Mouse (Mus musculus) neural tube, embryonic 14.5 days (tissue): ENCODE data around the gene Pvalb. TPM values are rescaled to one million over a fixed set of nuclear protein-coding genes. Genes with fewer than 3 reads are reported as not detected.

Experiments
- ATAC-seq: fragments of 200-750 bp; cut with Nextera tagmentation; 2 replicates; pipeline ENCODE4 v1.8.0; 2017; ENCODE audit warnings: low read depth, mild to moderate bottlenecking, moderate TSS enrichment, moderate library complexity
- H3K27ac ChIP-seq: fragments of 300-500 bp; sonication (generic); 2 replicates; pipeline ENCODE4 v1.5.1; 2014; ENCODE audit warnings: low read depth, mild to moderate bottlenecking, control low read depth, low read length, moderate library complexity, mixed read lengths
- H3K27me3 ChIP-seq: fragments of 300-500 bp; sonication (generic); 2 replicates; pipeline ENCODE4 v1.6.1; 2014; ENCODE audit warnings: low read length; ENCODE audit not compliant: control insufficient read depth, insufficient read depth
- H3K36me3 ChIP-seq: fragments of 300-500 bp; sonication (generic); 2 replicates; pipeline ENCODE4 v1.6.1; 2014; ENCODE audit warnings: low read length, mixed read lengths; ENCODE audit not compliant: control insufficient read depth, insufficient read depth
- H3K4me1 ChIP-seq: fragments of 300-500 bp; sonication (generic); 2 replicates; pipeline ENCODE4 v1.6.1; 2014; ENCODE audit warnings: low read length; ENCODE audit not compliant: control insufficient read depth, insufficient read depth
- H3K4me2 ChIP-seq: fragments of 300-500 bp; sonication (generic); 2 replicates; pipeline ENCODE4 v1.6.1; 2014; ENCODE audit warnings: mild to moderate bottlenecking, low read depth, low read length, control low read depth
- H3K4me3 ChIP-seq: fragments of 300-500 bp; sonication (generic); 2 replicates; pipeline ENCODE4 v1.5.1; 2014; ENCODE audit warnings: low read depth, low read length, control low read depth, mixed read lengths
- H3K9ac ChIP-seq: fragments of 300-500 bp; sonication (generic); replicated peaks from 2 replicates; pipeline ENCODE4 v1.6.1; 2014; ENCODE audit warnings: low read depth, mild to moderate bottlenecking, control low read depth, low read length, mixed read lengths
- H3K9me3 ChIP-seq: fragments of 300-500 bp; sonication (generic); 2 replicates; pipeline ENCODE4 v1.6.1; 2016; ENCODE audit warnings: low read length; ENCODE audit not compliant: control insufficient read depth
- WGBS: fragments of 180-500 bp; shearing (Covaris S2); extraction: QIAGEN DNeasy Blood & Tissue Kit; methylation state at CpG from one replicate; pipeline ENCODE4 v1.1.7; 2014; 5-methylcytosine and 5-hydroxymethylcytosine counted together
- polyA plus RNA-seq: library from polyadenylated mRNA; unstranded; fragments of >200 nt; fragmentation: Nextera tagmentation; extraction: Ambion mirVana; gene quantifications from 2 replicates; pipeline ENCODE4 v1.2.1, GENCODE M21; 2014

Gene Pvalb
- polyA plus RNA-seq, 1 experiment from 2014 or later, result 0.56 TPM

GRCm38 (mm10) chr15:78239956-78240617 lies 33.9 kb upstream of the Pvalb start:
- no peak overlapping the region for H3K4me3 ChIP-seq
- H3K9ac ChIP-seq, result no peak overlapping the region
- H3K4me2 ChIP-seq, result no peak overlapping the region
- WGBS, result 60% methylated on average over 14 of the region's 14 CpGs
- no peak for ATAC-seq
- no peaks in the 10 kb centered on the region for H3K27me3 ChIP-seq
- H3K36me3 ChIP-seq, result no peaks in the 10 kb centered on the region
- H3K9me3 ChIP-seq, result no peaks in the 10 kb centered on the region
- no peak overlapping the region for H3K27ac ChIP-seq
- H3K4me1 ChIP-seq, result no peaks in the 10 kb centered on the region

GRCm38 (mm10) chr15:78239453-78239852 lies 33.3 kb upstream of the Pvalb start:
- Histone ChIP-seq H3K36me3 (no peaks in the 10 kb centered on the region), H3K4me3 (no peak overlapping the region), H3K4me1 (no peaks in the 10 kb centered on the region), H3K9ac (no peak overlapping the region), H3K27ac (no peak overlapping the region), H3K9me3 (no peaks in the 10 kb centered on the region), H3K4me2 (no peak overlapping the region), H3K27me3 (no peaks in the 10 kb centered on the region)
- ATAC-seq, result no peak
- 26% methylated on average over 10 of the region's 10 CpGs for WGBS

GRCm38 (mm10) chr15:78234823-78235509 lies 28.8 kb upstream of the Pvalb start:
- no peaks in the 10 kb centered on the region for H3K9me3 ChIP-seq
- no peak for ATAC-seq
- H3K4me2 ChIP-seq, result no peak overlapping the region
- no peak overlapping the region for H3K9ac ChIP-seq
- no peak overlapping the region for H3K27ac ChIP-seq
- no peaks in the 10 kb centered on the region for H3K4me1 ChIP-seq
- no peaks in the 10 kb centered on the region for H3K36me3 ChIP-seq
- H3K27me3 ChIP-seq, result no peaks in the 10 kb centered on the region
- 87% methylated on average over 5 of the region's 5 CpGs for WGBS
- H3K4me3 ChIP-seq, result no peak overlapping the region

GRCm38 (mm10) chr15:78231346-78232331 lies 25.4 kb upstream of the Pvalb start:
- Histone ChIP-seq H3K27ac (peak overlapping the region; percentile 3; the same call in 1 of the 2 replicates), H3K4me2 (peak overlapping the region; percentile 30; the same call in 1 of the 2 replicates), H3K36me3 (no peaks in the 10 kb centered on the region), H3K4me1 (no peaks in the 10 kb centered on the region), H3K27me3 (no peaks in the 10 kb centered on the region), H3K9ac (0 out of 2 replicates have a peak overlapping the region, but pooled peaks have one; percentile 16), H3K9me3 (no peaks in the 10 kb centered on the region), H3K4me3 (no peak overlapping the region)
- ATAC-seq, result peak; percentile 44; the same call in 1 of the 2 replicates
- 26% methylated on average over 13 of the region's 13 CpGs for WGBS

GRCm38 (mm10) chr15:78227816-78228215 lies 21.6 kb upstream of the Pvalb start:
- no peak overlapping the region for H3K9ac ChIP-seq
- no peaks in the 10 kb centered on the region for H3K4me1 ChIP-seq
- no peak for ATAC-seq
- H3K4me2 ChIP-seq, result no peak overlapping the region
- no peaks in the 10 kb centered on the region for H3K9me3 ChIP-seq
- WGBS, result 93% methylated on average over 12 of the region's 12 CpGs
- H3K27me3 ChIP-seq, result no peaks in the 10 kb centered on the region
- H3K36me3 ChIP-seq, result no peaks in the 10 kb centered on the region
- no peak overlapping the region for H3K4me3 ChIP-seq
- no peak overlapping the region for H3K27ac ChIP-seq

- Histone ChIP-seq H3K9ac (no peak overlapping the region), H3K27me3 (no peaks in the 10 kb centered on the region), H3K27ac (no peak overlapping the region), H3K4me1 (no peaks in the 10 kb centered on the region), H3K36me3 (no peaks in the 10 kb centered on the region), H3K4me3 (no peak overlapping the region), H3K9me3 (no peaks in the 10 kb centered on the region), H3K4me2 (no peak overlapping the region)
- 87% methylated on average over 9 of the region's 9 CpGs for WGBS
- no peak for ATAC-seq
Observed at GRCm38 (mm10) chr15:78215269-78215668, 9.1 kb upstream of the Pvalb start.

GRCm38 (mm10) chr15:78211367-78211766 lies 5.2 kb upstream of the Pvalb start:
- ATAC-seq, result no peak
- Histone ChIP-seq H3K4me3 (no peak overlapping the region), H3K9ac (no peak overlapping the region), H3K27ac (no peak overlapping the region), H3K9me3 (no peaks in the 10 kb centered on the region), H3K27me3 (no peaks in the 10 kb centered on the region), H3K4me1 (no peaks in the 10 kb centered on the region), H3K36me3 (no peaks in the 10 kb centered on the region), H3K4me2 (no peak overlapping the region)
- WGBS, result 79% methylated on average over 8 of the region's 8 CpGs

- no peak for ATAC-seq
- no peak overlapping the region for H3K9ac ChIP-seq
- H3K4me2 ChIP-seq, result no peak overlapping the region
- 89% methylated on average over 4 of the region's 4 CpGs for WGBS
- H3K4me1 ChIP-seq, result no peaks in the 10 kb centered on the region
- H3K9me3 ChIP-seq, result no peaks in the 10 kb centered on the region
- no peaks in the 10 kb centered on the region for H3K36me3 ChIP-seq
- no peak overlapping the region for H3K4me3 ChIP-seq
- no peak overlapping the region for H3K27ac ChIP-seq
- H3K27me3 ChIP-seq, result 0 out of 2 replicates have a peak, but pooled peaks cover 1% of the 10 kb centered on the region
Observed at GRCm38 (mm10) chr15:78210203-78210602, 4.0 kb upstream of the Pvalb start.
